Mouse (Mus musculus) midbrain, embryonic 16.5 days (tissue): ENCODE measurements at regions not wholly inside any gene's neighbourhood (a gene's known extent, or its start where the extent isn't known, plus 50 kb on each side); places are given as distances from the start of the nearest gene placed in this dataset.

Source experiments
- ATAC-seq: fragments of 200-750 bp; cut with Nextera tagmentation; 2 replicates; pipeline ENCODE4 v1.8.0; 2017; ENCODE audit warnings: moderate TSS enrichment
- H3K27ac ChIP-seq: fragments of 300-500 bp; sonication (generic); 2 replicates; pipeline ENCODE4 v1.5.1; 2014; ENCODE audit warnings: mild to moderate bottlenecking, low read length, mixed read lengths
- H3K27me3 ChIP-seq: fragments of 300-500 bp; sonication (generic); 2 replicates; pipeline ENCODE4 v1.6.1; 2014; ENCODE audit warnings: low read depth, low read length, mixed read lengths; ENCODE audit not compliant: control insufficient read depth, insufficient read depth
- H3K36me3 ChIP-seq: fragments of 300-500 bp; sonication (generic); 2 replicates; pipeline ENCODE4 v1.6.1; 2014; ENCODE audit warnings: mild to moderate bottlenecking, low read length, moderate library complexity, mixed read lengths; ENCODE audit not compliant: control insufficient read depth, insufficient read depth
- H3K4me1 ChIP-seq: fragments of 300-500 bp; sonication (generic); 2 replicates; pipeline ENCODE4 v1.6.1; 2014; ENCODE audit warnings: mild to moderate bottlenecking, low read length, mixed read lengths; ENCODE audit not compliant: control insufficient read depth, insufficient read depth
- H3K4me2 ChIP-seq: fragments of 300-500 bp; sonication (generic); 2 replicates; pipeline ENCODE4 v1.6.1; 2014; ENCODE audit warnings: mild to moderate bottlenecking, low read length, mixed read lengths
- H3K4me3 ChIP-seq: fragments of 300-500 bp; sonication (generic); 2 replicates; pipeline ENCODE4 v1.5.1; 2014; ENCODE audit warnings: low read depth, mild to moderate bottlenecking, low read length, moderate library complexity, mixed read lengths
- H3K9ac ChIP-seq: fragments of 300-500 bp; sonication (generic); 2 replicates; pipeline ENCODE4 v1.6.1; 2014; ENCODE audit warnings: low read depth, low read length, mixed read lengths
- H3K9me3 ChIP-seq: fragments of 300-500 bp; sonication (generic); replicated peaks from 2 replicates; pipeline ENCODE4 v1.6.1; 2014; ENCODE audit warnings: mild to moderate bottlenecking, low read length, mixed read lengths; ENCODE audit not compliant: control insufficient read depth, poor library complexity, severe bottlenecking
- WGBS: fragments of 180-500 bp; shearing (Covaris S2); extraction: QIAGEN DNeasy Blood & Tissue Kit; methylation state at CpG from one replicate; pipeline ENCODE4 v1.1.7; 2014; 5-methylcytosine and 5-hydroxymethylcytosine counted together

DNA sequence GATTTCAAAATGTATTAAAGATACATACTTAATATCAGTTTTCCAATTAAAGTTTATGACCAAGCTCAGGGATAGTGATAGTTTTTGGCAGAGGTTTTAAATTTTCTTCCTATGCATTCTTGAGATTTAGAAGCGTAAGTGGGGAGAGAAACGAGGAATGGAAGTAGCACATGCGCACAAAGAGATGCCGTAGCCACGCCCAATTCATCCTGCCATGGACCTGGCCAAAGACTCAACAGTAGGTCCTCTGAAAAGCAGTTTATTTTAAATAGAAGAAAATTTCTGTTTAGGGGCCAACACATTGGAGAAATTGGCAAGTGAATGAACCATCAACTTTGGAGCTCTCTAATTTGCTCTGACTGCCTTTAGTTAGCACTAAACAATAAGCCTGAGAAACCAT lies 73.5 kb upstream of the 4933412E24Rik start:
- Histone ChIP-seq H3K36me3 (no peaks in the 10 kb centered on the region), H3K4me3 (no peak overlapping the region), H3K27ac (no peak overlapping the region), H3K4me1 (0 out of 2 replicates have a peak, but pooled peaks cover 2% of the 10 kb centered on the region), H3K9ac (no peak overlapping the region), H3K9me3 (no peaks in the 10 kb centered on the region), H3K27me3 (no peaks in the 10 kb centered on the region), H3K4me2 (no peak overlapping the region)
- WGBS: 84% methylated on average over 5 of the region's 5 CpGs
- no peak for ATAC-seq

DNA sequence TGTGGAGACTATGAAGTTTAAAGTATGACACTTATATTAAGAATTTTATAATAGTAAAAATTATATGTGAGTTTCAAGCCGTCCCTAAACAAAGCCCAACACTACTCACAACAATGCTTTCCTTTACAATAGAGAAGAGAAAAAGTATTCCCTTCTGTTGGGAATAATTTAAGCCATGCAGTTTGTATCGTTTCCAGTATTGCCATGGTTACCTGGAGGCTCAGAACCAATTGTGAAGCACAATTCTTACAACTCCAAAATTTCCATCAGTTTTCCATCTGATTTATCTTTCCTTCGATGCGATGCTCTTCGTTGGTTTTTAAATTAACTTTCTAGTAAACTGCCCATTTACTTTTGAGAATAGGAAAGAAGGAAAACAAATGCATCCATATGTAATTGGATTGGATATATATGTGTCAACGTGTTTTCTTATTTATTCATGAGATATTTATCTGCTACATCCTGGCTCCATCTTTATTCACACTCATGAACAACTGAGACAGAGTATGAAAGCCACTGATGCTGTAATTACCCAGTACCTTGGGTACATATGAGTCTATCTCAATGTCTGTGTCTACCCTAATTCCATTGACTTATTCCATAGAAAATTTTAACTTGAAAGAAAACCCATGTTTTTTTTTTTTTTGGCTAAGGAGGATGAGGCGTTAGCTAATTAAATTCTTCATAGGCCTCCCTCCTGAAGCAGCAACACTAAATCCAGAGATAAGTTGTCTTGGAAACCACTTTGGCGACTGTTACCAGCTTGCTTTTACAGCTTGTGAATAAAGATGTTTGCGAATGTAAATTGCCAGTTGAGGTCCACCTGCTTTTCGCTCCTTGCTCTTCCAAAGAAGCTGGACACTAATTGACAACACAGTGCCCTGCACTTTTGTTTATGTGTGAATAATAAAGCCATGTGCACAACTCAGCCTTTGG lies 72.8 kb upstream of the 4933412E24Rik start:
- H3K36me3 ChIP-seq: no peaks in the 10 kb centered on the region
- H3K4me1 ChIP-seq: 0 out of 2 replicates have a peak, but pooled peaks cover 2% of the 10 kb centered on the region
- no peaks in the 10 kb centered on the region for H3K27me3 ChIP-seq
- no peak overlapping the region for H3K4me3 ChIP-seq
- WGBS: 54% methylated on average over 10 of the region's 10 CpGs
- no peak overlapping the region for H3K9ac ChIP-seq
- H3K9me3 ChIP-seq: no peaks in the 10 kb centered on the region
- ATAC-seq: no peak
- no peak overlapping the region for H3K27ac ChIP-seq
- H3K4me2 ChIP-seq: no peak overlapping the region
